In the genomic region with DNA sequence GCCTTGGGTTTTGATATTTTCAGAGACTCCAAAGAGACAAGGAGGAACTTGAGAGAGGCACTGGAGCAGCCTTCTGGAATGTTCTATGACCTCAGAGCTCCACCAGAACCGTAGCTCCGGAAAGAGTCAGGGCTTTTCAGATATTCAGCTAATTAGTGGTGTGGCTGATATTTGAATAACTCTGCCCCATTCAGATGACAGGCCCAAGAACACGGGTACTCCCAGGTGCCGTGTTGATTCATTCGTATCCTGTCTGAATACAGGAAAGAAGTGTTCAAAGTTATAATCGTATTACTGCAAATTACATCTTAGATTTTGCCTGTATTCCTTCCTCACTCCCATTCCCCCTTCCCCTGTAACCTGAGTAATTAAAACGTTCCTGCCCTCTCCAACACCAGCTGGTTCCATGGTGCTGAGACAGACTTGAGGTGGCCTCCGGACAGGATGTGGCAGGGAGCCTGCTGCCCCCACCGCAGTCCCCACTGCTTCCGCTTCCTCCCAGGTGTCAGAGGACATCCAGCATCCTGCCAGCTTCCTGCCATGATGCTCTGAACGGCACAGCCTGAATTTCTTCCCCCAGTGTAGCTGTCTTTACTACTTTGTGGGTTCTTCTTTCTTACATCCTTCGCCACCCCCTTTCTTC, we compare ENCODE assay signal across 8 mouse cellular contexts. TPM values are rescaled to one million over a fixed set of nuclear protein-coding genes. Genes with fewer than 3 reads are reported as not detected.
A peak's percentile ranks its signal among the peaks of the same experiment; 100 is the strongest.
DNase-seq lines count a peak whose midpoint lies in the region; ATAC-seq and TF ChIP-seq lines count a peak whose summit lies in the region.

No protein-coding gene starts in this region.

- peak overlapping the region; percentile 52; the same call in 1 of the 2 replicates for H3K27ac ChIP-seq in embryonic facial prominence, embryonic 11.5 days (replicated peaks; ENCODE audit: low read depth, low read length)
- peak overlapping the region; percentile 31; the same call in 1 of the 2 replicates for H3K27ac ChIP-seq in kidney, postnatal 0 days
- no peak overlapping the region for H3K27ac ChIP-seq in hindbrain, embryonic 14.5 days
- H3K27ac ChIP-seq in forebrain, embryonic 14.5 days (ENCODE audit: low read depth, low read length) = no peak overlapping the region

- WGBS in embryonic facial prominence, embryonic 11.5 days = 51% methylated on average over 12 of the region's 12 CpGs
- whole genome bisulfite sequencing in kidney, postnatal 0 days = 39% methylated on average over 12 of the region's 12 CpGs
- 75% methylated on average over 12 of the region's 12 CpGs for WGBS in hindbrain, embryonic 14.5 days
- WGBS in forebrain, embryonic 14.5 days = 72% methylated on average over 12 of the region's 12 CpGs

- no peak for ATAC-seq in embryonic facial prominence, embryonic 11.5 days (replicated peaks; ENCODE audit: insufficient number of reproducible peaks, low FRiP score, low TSS enrichment, low read depth)
- no peak for ATAC-seq in kidney, postnatal 0 days (replicated peaks; ENCODE audit: low FRiP score, low read depth)
- ATAC-seq in megakaryocyte progenitor cell, adult 5-6 weeks (replicated peaks; ENCODE audit: poor library complexity) = peak; percentile 94
- no peak for ATAC-seq in hindbrain, embryonic 14.5 days (ENCODE audit: low FRiP score)
- ATAC-seq in forebrain, embryonic 14.5 days = no peak

- TF ChIP-seq CTCF in kidney, postnatal 0 days (IDR thresholded peaks at IDR 0.05; ENCODE audit: low read depth) = no peak

- no peaks in the 10 kb centered on the region for H3K9me3 ChIP-seq in embryonic facial prominence, embryonic 11.5 days (replicated peaks; ENCODE audit: control insufficient read depth, low read length)
- H3K9me3 ChIP-seq in kidney, postnatal 0 days (replicated peaks; ENCODE audit: low read length) = no peaks in the 10 kb centered on the region
- H3K9me3 ChIP-seq in hindbrain, embryonic 14.5 days (ENCODE audit: control insufficient read depth, low read length) = no peaks in the 10 kb centered on the region
- H3K9me3 ChIP-seq in forebrain, embryonic 14.5 days (replicated peaks; ENCODE audit: control insufficient read depth, low read length) = no peaks in the 10 kb centered on the region

- H3K4me2 ChIP-seq in embryonic facial prominence, embryonic 11.5 days (ENCODE audit: low read depth, low read length) = no peak overlapping the region
- no peak overlapping the region for H3K4me2 ChIP-seq in kidney, postnatal 0 days (ENCODE audit: low read length)
- no peak overlapping the region for H3K4me2 ChIP-seq in hindbrain, embryonic 14.5 days (replicated peaks)
- no peak overlapping the region for H3K4me2 ChIP-seq in forebrain, embryonic 14.5 days (ENCODE audit: low read length)

- no peaks in the 10 kb centered on the region for H3K36me3 ChIP-seq in embryonic facial prominence, embryonic 11.5 days (replicated peaks; ENCODE audit: control insufficient read depth, insufficient read depth, low read depth, low read length)
- no peaks in the 10 kb centered on the region for H3K36me3 ChIP-seq in kidney, postnatal 0 days (ENCODE audit: insufficient read depth, low read length)
- no peaks in the 10 kb centered on the region for H3K36me3 ChIP-seq in hindbrain, embryonic 14.5 days (replicated peaks; ENCODE audit: control insufficient read depth, insufficient read depth)
- H3K36me3 ChIP-seq in forebrain, embryonic 14.5 days (ENCODE audit: control insufficient read depth, insufficient read depth, low read length) = no peaks in the 10 kb centered on the region

- peak; percentile 84 for DNase-seq in CD4-positive, CD25-positive, alpha-beta regulatory T cell, adult 2 months (ENCODE audit: low read depth, low spot score)
- peak; percentile 53 for DNase-seq in embryonic facial prominence, embryonic 11.5 days (ENCODE audit: low spot score)
- DNase-seq in kidney, postnatal 0 days (ENCODE audit: low spot score) = peak; percentile 56
- no peak for DNase-seq in cerebellum, adult 9-10 months
- no peak for DNase-seq in hindbrain, embryonic 14.5 days (ENCODE audit: low spot score)
- no peak for DNase-seq in right cerebral cortex, postnatal 10 days (ENCODE audit: low spot score in 2 of 2)
- no peak for DNase-seq in forebrain, embryonic 14.5 days (ENCODE audit: low spot score)

- H3K4me3 ChIP-seq in embryonic facial prominence, embryonic 11.5 days (ENCODE audit: low read depth, low read length) = no peak overlapping the region
- H3K4me3 ChIP-seq in kidney, postnatal 0 days (replicated peaks; ENCODE audit: low read depth, low read length) = no peak overlapping the region
- H3K4me3 ChIP-seq in hindbrain, embryonic 14.5 days (replicated peaks; ENCODE audit: low read length) = no peak overlapping the region
- no peak overlapping the region for H3K4me3 ChIP-seq in forebrain, embryonic 14.5 days (ENCODE audit: low read depth, low read length)

- peaks cover 6% of the 10 kb centered on the region; the same call in 1 of the 2 replicates for H3K4me1 ChIP-seq in embryonic facial prominence, embryonic 11.5 days (ENCODE audit: control insufficient read depth, insufficient read depth, low read length)
- no peaks in the 10 kb centered on the region for H3K4me1 ChIP-seq in kidney, postnatal 0 days (replicated peaks; ENCODE audit: insufficient read depth, low read length)
- no peaks in the 10 kb centered on the region for H3K4me1 ChIP-seq in hindbrain, embryonic 14.5 days (replicated peaks; ENCODE audit: control insufficient read depth, insufficient read depth, low read length)
- H3K4me1 ChIP-seq in forebrain, embryonic 14.5 days (ENCODE audit: control insufficient read depth, insufficient read depth, low read length) = no peaks in the 10 kb centered on the region

- H3K27me3 ChIP-seq in embryonic facial prominence, embryonic 11.5 days (ENCODE audit: control insufficient read depth, insufficient read depth, low read length) = no peaks in the 10 kb centered on the region
- H3K27me3 ChIP-seq in kidney, postnatal 0 days (ENCODE audit: insufficient read depth, low read length) = no peaks in the 10 kb centered on the region
- no peaks in the 10 kb centered on the region for H3K27me3 ChIP-seq in hindbrain, embryonic 14.5 days (ENCODE audit: control insufficient read depth, insufficient read depth, low read length)
- H3K27me3 ChIP-seq in forebrain, embryonic 14.5 days (replicated peaks; ENCODE audit: control insufficient read depth, insufficient read depth, low read length) = no peaks in the 10 kb centered on the region

- H3K9ac ChIP-seq in embryonic facial prominence, embryonic 11.5 days (replicated peaks; ENCODE audit: low read length) = no peak overlapping the region
- no peak overlapping the region for H3K9ac ChIP-seq in kidney, postnatal 0 days (ENCODE audit: low read depth, low read length)
- no peak overlapping the region for H3K9ac ChIP-seq in hindbrain, embryonic 14.5 days
- no peak overlapping the region for H3K9ac ChIP-seq in forebrain, embryonic 14.5 days (ENCODE audit: low read length)

RNA-seq across cellular contexts. Expression of gene Mettl6, which starts 36.8 kb away (rescaled TPM):
- 100 and 108 TPM in 2 replicates for polyA plus RNA-seq in embryonic facial prominence, embryonic 11.5 days (2014; fragmentation: Nextera tagmentation; extraction: Ambion mirVana)
- polyA plus RNA-seq in kidney, postnatal 0 days (2015; fragmentation: Nextera tagmentation; extraction: Ambion mirVana) = 43.9 and 51.6 TPM in 2 replicates
- total RNA-seq in megakaryocyte progenitor cell, adult 5-6 weeks (2015) = 45.4 and 47.6 TPM in 2 replicates
- 85.2 and 126 TPM in 2 replicates for total RNA-seq in megakaryocyte progenitor cell, adult 5-6 weeks (2017)
- polyA plus RNA-seq in hindbrain, embryonic 14.5 days (2014; fragmentation: Nextera tagmentation; extraction: Ambion mirVana) = 41.7 and 45.0 TPM in 2 replicates
- polyA plus RNA-seq in forebrain, embryonic 14.5 days (2014; fragmentation: Nextera tagmentation; extraction: Ambion mirVana) = 57.6 and 59.0 TPM in 2 replicates

RNA-seq across cellular contexts. Expression of gene Eaf1, which starts 37.4 kb away (rescaled TPM):
- 23.0 and 26.7 TPM in 2 replicates for polyA plus RNA-seq in embryonic facial prominence, embryonic 11.5 days (2014; fragmentation: Nextera tagmentation; extraction: Ambion mirVana)
- polyA plus RNA-seq in kidney, postnatal 0 days (2015; fragmentation: Nextera tagmentation; extraction: Ambion mirVana) = 14.9 and 16.0 TPM in 2 replicates
- total RNA-seq in megakaryocyte progenitor cell, adult 5-6 weeks (2015) = 28.3 and 30.7 TPM in 2 replicates
- 25.3 and 34.4 TPM in 2 replicates for total RNA-seq in megakaryocyte progenitor cell, adult 5-6 weeks (2017)
- polyA plus RNA-seq in hindbrain, embryonic 14.5 days (2014; fragmentation: Nextera tagmentation; extraction: Ambion mirVana) = 9.3 and 10.0 TPM in 2 replicates
- polyA plus RNA-seq in forebrain, embryonic 14.5 days (2014; fragmentation: Nextera tagmentation; extraction: Ambion mirVana) = 9.7 and 10.1 TPM in 2 replicates

RNA-seq across cellular contexts. Expression of gene Colq, which starts 59.5 kb away (rescaled TPM):
- polyA plus RNA-seq in embryonic facial prominence, embryonic 11.5 days (2014; fragmentation: Nextera tagmentation; extraction: Ambion mirVana) = 0.35 and 0.86 TPM in 2 replicates
- polyA plus RNA-seq in kidney, postnatal 0 days (2015; fragmentation: Nextera tagmentation; extraction: Ambion mirVana) = 1.3 TPM in 2 replicates
- not detected in 2 replicates for total RNA-seq in megakaryocyte progenitor cell, adult 5-6 weeks (2015)
- total RNA-seq in megakaryocyte progenitor cell, adult 5-6 weeks (2017) = 0.37 TPM in 1 of 2 replicates, not detected in the other
- polyA plus RNA-seq in hindbrain, embryonic 14.5 days (2014; fragmentation: Nextera tagmentation; extraction: Ambion mirVana) = 0.16 and 0.24 TPM in 2 replicates
- 0.08 TPM in 1 of 2 replicates, not detected in the other for polyA plus RNA-seq in forebrain, embryonic 14.5 days (2014; fragmentation: Nextera tagmentation; extraction: Ambion mirVana)

Comparison
In these comparisons a context has a peak if more than half of its experiments do, and no peak if none do; other contexts are left out.
1. DNase-seq: peak in CD4-positive, CD25-positive, alpha-beta regulatory T cell, adult 2 months (single experiment), embryonic facial prominence, embryonic 11.5 days (single experiment) and kidney, postnatal 0 days (single experiment); none in cerebellum, adult 9-10 months (single experiment), hindbrain, embryonic 14.5 days (single experiment), right cerebral cortex, postnatal 10 days (0 of 2) and forebrain, embryonic 14.5 days (single experiment).
2. H3K27ac ChIP-seq: peak in embryonic facial prominence, embryonic 11.5 days (single experiment) and kidney, postnatal 0 days (single experiment); none in hindbrain, embryonic 14.5 days (single experiment) and forebrain, embryonic 14.5 days (single experiment).